Mouse (Mus musculus) kidney, adult 9 months (tissue): ENCODE measurements around the gene Crlf3.
A peak's percentile ranks its signal among the peaks of the same experiment; 100 is the strongest.
"Not testable (repeated sequence)": the region's sequence is repeated elsewhere in the genome, so short reads cannot be mapped to it uniquely, and the experiment has no call there.

Experiments used
- DNase-seq: peaks from one replicate; pipeline ENCODE4 v3.0.0; 2022

Crlf3 gene

DNA sequence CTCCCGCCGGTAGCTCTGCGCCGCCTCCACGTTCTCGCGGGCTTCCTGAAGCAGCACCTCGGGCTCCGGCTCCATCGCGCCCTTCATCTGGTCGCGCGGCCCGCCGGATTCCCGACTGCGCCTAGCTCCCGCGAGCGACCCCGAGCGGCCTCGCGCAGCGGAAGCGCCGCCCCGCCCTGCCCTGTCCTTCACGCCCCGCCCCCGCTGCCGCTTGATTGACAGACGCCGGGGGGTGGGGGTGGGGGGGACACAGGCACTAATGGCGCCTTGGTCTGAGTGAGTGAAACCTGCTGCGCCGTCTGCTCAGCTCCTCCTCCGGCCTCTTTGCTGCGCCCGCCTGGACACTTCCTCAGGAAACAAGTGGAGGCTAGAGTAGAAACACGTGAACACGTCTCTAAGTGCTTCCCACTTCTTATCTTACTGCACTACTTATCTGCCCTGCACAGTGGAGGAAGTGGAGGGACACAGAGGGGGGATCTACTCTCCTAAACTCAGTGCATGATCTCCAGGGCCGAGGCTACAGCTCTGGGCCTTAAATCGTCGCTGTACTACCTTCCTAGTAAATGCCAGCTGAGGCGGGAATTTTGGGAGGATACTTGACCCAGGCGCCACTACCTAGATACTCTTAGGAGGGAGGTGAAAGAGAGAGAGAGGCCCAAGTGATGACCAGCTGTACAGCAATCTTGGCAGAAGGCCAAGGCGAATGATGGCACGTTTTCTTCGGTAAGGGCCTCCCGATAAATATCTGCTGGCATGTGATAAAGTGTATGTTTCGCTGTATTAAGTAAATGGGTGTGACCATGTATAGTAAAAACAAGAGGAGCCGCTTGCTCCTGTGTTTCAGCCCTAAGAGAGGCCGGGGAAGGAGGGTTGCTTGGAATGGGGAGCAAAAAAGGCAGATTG, at the start of gene Crlf3:
Gene Crlf3, minus strand, starts transcription at position 166 of the 903 bp plus-strand sequence.
- peak; percentile 94 for DNase-seq

DNA sequence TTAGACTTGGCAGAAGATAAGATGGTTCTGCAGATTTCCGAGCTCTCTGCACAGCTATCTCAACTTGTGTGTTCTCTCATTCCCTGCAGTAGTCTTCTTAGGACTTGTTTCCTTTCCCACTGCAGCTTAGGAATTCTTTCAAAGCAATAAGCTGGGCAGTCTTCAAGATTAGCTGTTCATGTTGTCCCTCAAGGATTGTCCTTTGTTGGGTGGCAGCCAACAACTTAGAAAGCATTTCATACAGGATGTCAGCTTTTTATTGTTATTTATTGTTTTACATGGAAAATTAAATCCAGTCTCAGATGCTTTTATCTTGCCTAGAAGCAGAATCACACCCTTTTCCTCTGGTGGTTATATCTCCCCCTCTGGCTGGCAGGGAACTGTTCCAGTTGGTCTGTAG, 35.6 kb upstream of the Crlf3 start:
- peak; percentile 38 for DNase-seq

DNA sequence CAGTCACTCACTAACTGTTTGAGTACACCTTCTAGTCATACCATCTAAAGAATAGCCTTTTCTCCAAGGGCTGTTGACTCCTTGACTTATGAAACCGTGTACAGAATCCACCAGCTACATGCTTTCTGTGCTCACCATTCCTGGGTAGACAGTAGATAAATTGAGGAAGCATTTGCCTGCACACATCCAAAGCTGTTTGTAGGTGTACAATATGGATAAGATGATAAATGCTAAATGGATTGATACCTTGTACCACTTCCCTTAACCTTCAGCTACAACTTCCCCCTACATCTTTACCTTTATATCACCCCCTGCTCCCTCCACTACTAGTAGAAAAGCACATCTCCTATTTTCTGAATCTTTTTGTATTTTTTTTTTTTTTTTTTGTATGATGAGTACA, 23.6 kb upstream of the Crlf3 start:
- no peak for DNase-seq

DNA sequence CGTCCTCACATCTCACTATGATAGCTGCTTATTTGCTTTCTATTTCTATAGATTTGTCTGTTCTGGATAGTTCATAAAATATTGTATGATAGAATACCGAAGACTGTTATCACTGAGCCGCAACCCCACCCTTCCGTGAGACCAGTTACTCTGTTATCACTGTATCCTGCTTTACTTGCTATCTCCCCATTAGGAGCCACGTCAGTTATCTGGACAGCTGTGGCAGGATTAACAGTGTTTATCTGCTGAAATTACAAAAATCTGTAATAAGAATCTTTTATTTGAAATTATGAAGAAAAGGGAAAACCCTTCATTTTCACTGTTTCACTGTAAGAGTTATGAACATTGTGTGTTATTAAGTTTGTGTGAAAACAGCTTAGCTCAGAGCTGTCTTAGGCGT, 20.5 kb upstream of the Crlf3 start:
- no peak for DNase-seq

DNA sequence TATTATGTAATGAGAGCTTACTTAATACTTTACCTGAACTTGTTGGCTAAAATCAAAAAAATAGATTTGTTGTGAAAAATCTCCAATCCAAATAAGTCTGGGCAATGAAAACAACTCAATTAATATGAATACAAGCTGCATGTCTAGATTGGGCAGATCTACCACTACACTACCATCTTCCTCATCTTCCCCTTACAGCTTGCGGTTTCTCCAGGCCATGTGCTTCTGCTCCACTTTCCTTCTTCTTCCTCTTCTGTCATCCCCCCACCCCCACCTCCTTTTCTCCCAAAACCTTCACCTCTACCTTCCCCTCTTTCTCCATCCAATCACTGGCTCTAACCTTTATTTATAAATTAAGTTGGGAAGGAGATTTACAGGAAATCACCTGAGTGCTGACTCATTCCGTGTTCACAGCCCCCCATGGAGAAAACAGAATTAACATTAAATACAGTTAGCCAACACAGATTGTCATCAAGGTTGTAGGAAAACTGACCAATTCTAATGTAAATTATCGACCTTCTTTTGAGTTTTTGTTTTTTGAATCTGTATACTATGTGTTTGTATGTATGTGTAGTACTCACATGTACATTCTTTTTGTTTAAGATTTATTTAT, 17.8 kb upstream of the Crlf3 start:
- DNase-seq, result no peak

DNA sequence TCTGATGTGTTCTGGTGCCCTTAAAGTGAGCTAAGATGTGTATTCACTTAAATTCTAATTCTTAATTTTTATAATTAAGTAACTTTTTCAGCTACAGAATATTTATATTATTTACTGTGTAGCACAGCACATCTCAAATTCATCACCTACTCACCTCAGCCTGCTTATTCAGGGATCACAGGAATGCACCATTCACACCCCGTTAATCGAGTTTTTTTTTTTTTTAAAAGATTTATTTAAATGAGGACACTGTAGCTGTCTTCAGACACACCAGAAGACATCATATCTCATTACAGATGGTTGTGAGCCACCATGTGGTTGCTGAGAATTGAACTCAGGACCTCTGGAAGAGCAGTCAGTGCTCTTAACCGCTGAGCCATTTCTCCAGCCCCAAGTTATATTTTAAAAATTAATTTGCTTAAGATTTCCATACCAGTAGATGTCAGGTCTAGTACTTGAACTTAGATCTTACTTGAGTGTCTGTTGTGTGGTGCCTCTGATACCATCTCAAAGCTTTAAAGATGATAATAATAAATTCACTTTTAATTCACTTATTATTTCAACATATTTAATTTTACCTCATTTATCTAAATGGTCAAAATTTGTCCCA, 9.9 kb upstream of the Crlf3 start:
- no peak for DNase-seq

DNA sequence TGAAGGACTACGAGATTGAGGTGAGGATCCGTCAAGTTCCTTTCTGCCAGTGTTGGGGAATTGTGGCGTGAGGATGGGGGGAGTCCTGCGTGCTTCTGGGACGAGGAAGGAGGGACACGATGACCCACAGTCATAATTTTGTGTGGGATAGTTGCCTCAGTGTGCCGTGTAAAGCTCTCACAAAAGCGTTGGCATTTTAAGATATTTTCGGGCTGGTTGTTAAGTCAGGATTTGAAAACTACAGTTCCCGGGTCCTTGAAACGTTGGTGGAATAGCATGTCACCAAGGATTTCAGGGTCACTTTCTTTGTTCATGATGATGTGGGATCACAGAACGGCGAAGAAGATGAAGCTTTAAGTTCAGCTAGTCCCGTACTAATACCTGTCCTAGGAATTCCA, 9.0 kb upstream of the Crlf3 start:
- no peak for DNase-seq

DNA sequence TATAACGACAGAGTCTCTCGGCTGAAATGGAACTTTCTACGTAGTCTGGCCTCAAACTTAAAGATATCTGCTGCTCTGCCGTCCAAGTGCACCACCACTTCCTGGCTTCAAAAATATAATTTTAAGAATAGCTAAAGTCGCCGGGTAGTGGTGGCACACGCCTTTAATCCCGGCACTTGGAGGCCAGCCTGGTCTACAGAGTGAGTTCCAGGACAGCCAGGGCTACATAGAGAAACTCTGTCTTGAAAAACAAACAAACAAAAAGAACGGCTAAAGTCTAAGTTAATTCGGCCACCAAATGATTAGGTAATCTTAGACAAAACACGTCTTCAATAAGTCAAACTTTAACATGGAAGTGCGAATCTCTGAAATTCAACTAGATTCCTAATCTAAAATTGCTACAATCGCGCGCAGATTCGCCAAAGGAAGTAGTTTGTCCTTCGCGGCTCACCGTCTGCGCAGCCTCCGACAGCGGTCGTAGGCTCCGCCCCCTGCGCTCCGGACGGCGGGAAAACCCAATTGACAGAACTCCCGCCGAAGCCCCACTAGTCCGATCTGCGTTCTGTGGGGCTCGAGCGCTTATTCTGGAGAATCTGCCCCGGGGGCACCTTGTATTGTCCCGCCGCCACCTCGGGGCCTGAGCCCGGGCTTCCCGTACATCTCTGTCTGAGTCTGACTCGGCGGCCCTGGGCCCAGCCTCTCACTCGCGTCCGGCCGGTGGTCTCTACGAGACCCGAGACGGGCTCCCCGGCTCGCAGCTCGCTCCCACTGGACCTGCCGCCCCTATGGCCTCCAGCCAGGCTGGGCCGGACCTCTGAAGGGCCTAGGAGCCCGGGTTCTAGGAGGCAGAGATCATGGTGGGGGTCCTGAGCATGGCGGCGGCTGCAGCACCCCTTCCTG, 8.4 kb upstream of the Crlf3 start, which contains the start of gene Atad5:
Gene Atad5, plus strand, starts transcription at position 484 of the 900 bp plus-strand sequence.
- DNase-seq, result peak; percentile 90

DNA sequence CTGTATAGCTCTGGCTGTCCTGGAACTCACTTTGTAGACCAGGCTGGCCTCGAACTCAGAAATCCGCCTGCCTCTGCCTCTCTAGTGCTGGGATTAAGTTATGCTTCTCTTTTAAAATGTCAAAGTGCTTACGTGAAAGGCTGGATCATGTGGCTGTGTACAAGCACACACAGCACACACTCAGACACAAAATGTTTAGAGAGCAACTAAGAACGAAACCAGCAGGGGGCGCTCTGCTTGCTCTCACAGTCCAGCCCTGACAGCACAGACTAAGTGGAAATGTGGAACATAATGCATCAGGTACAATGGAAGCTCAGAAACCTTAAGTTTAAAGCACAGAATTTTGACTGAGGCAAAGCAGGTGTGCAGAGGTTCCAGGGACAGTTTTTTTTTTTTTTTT, 6.1 kb upstream of the Crlf3 start:
- DNase-seq, result peak; percentile 93

DNA sequence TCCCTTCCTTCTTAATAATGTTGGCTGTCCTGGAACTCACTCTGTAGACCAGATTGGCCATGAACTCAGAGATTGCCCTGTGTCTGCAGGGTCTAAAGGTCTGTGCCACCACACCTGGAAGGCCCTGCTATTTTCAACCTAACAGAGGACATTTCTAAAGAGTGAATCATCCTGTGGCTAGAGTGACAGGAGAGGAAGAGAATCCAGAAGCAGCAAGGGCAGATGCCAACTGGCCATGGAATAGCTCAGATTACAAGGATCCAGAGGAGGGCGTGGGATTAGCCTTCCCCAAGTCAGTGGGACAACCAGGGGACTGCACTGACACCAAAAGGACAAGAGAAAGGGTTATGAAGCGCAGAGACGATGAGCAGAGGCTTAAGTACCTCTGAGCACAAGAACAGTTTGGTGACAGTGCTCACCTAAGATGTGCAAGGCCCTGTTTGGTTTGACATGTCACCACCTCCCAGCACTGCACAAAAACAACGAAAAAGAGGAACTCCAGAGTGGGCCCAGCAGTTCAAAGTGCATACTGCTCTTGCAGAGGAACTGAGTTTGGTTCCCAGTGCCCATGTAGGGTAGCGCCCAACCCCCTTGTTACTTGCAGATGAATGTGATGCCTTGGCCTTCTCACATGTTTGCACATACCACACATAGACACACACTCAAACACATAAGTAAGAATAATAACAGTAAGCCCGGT, 4.7 kb upstream of the Crlf3 start:
- peak; percentile 18 for DNase-seq

DNA sequence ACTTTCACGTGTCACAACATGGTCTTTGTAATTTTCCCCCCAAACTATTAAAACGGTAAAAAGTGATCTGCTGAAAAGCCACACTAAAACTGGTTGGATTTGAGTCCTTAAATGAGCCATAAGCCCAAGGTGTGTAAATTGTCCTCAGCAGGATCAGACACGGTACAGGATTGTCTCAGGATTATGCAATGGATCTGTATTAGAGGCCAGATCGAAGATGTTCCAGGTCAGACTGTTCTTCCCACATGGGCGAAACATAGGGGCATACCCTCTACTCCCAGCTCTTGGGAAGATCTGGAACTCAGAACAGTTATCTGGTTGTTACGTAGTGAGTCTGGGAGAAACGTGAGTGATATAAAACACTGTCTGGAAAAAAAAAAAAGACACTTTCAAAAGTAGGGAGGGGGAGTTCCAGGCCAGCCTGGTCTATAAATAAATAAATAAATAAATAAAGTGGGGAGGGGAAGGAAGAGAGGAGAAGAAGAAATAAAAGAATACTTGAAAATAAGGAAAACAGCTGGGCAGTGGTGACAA, 1.1 kb upstream of the Crlf3 start:
- no peak for DNase-seq

DNA sequence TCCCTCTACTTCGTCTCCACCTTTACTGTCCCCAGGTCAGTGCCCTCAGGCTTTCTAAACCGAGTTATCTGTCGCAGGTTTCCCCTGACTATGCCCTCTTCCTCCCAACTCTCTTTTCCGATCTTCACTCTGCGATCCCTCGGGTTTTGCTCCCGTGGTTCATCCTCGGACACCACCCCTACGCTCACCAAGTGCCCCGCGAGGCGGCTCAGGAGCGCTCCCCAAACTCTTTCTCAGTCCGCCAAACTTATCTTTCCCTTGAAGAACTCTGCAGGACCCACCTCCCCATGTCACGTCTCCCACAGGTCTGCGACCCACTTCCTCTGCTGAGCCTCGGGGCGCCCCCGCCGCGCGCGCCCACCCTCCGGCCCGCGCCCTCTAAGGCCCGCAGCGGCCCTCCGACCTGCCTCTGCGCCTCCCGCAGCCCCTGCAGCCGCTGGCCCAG, 388 bp downstream of the Crlf3 start:
- no peak for DNase-seq

DNA sequence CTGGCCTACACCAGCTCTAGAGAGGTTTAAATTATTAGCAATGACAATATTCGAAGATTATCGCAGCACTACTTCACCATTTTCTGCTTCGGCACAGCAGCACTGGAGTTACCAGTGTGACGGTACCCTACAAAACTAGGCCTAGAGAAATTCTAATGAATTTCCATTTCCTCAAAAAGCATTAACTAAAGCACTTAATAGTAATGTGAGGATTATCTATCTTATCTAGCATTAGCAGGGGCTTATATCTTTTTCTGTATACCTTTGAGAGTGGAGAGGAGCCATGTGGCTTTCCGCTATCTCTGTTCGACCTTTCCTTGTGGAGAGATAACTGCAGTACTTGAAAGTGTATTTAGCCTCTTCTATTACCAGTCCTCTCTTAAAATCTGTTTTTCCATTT, 1.0 kb downstream of the Crlf3 start:
- no peak for DNase-seq

DNA sequence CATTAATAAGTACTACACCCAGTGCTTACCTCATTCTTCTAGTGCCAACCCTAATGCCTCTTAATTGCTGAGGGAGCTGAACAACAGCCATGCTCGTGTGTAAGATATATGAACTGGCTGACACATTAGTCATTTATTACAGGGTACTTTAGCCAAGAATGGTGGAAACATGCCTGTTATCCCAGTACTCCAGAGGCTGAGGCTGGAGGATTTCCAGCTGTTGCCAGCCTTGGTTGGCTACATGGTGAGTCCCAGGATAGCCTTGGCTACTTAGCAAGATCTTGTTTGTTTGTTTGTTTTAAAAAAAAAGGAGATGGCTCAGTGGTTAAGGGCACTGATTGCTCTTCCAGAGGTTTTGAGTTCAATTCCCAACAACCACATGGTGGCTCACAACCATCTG, 2.0 kb downstream of the Crlf3 start:
- DNase-seq, result no peak

DNA sequence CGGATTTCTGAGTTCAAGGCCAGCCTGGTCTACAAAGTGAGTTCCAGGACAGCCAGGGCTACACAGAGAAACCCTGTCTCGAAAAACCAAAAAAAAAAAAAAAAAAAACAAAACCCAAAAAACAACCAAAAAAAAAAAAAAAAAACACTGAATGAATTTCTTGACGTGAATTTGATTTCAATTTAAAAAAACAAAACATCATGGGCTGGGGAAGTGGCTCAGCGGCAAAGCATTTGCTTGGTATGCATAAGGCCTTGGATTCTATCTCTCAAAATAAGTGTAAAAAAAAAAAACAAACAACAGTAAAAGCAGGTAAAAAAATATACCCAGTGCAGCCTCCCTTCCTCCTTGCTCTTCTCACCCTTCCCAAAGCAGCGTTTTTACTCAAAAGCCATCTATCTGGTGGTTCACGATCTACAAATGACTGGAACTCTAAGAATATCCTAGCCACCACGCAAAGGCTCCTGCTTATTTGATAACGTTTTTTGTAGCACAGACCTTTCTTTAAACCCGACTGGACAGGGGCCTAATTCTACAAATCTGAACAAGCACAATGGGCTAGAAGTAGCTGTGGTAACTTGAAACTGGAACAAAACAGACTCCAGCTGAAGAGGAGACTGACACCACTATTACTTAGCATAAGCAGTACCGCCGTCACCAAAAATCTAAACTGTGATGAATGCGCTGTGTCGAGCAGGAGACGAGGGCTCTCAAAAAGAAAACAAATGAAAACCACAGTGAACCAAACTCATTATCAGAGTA, 2.8 kb downstream of the Crlf3 start:
- no peak for DNase-seq

DNA sequence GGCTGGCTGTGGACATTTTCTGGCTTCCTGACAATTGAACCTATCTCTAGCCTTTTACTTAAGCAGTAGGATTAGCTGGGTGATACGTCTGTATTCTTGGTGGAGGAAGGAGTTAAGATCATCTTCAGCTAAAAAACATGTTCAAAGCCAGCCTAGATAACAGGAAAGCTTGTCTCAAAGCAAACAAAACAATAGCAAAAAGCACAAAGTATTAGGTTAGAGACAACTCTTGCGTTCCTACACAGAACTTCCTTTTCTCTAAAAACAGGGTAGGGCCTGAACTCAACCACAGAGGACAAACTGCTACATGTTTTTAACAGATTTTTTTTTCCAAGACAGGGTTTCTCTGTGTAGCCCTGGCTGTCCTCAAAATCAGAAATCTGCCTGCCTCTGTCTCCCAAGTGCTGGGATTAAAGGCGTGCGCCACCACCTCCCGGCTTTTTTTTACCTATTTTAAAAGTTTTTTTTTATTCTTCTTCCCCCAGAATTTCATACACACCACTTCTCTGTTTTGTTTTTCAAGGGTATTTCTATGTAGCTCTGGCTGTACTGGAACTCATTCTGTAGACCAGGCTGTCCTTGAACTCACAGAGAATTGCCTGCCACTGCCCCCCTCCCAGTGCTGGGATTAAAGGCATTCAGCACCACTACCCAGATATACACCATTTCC, 5.0 kb downstream of the Crlf3 start:
- no peak for DNase-seq

DNA sequence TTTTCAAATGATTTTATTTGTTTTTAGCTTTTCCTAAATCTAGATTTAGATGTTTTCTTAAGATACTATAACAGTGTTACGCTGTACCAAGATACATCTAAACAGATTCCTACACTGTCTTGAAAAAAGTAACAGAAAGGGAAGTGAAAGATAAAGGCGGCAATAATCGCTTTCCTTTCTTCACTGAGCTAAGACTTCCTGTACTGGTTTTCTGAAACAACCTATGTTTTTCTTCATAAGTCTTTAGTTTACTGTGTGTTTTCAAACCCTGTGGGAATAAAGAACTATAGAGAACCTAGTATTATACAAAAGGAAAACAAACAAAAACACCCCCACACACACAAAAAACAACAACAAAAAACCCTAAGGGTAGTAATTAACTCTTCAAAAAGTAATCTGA, 8.4 kb downstream of the Crlf3 start:
- no peak for DNase-seq

DNA sequence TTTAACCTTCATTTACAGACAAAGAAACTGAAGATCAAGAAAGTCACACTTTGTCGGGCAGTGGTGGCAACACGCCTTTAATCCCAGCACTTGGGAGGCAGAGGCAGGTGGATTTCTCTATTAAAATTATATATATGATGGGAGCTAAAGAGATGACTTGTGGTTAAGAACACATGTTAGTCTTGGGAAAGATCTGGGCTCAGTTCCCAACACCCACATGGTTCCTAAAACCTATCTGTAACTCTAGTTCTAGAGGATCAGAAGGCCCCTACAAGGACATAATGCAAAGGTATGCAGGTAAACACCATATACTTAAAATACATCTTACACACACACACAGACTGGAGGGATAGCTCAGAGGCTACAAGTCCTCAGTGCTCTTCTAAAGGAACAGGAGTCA, 9.8 kb downstream of the Crlf3 start:
- no peak for DNase-seq

DNA sequence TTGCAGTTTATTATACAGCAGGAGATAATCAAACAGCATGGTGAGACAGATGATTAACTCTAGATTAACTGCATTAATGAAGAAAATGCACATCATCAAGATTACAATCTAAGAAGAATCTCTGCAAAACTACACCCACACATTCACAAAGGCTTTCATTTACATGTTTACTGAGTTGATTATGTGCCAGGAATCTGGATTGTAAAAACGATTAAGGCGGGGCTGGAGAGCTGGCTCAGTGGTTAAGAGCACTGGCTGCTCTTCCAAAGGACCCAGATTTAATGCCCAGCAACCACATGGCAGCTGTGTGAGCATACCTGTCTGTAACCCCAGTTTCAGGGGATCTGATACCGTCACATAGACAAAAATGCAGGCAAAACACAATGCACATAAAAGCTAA, 11.0 kb downstream of the Crlf3 start:
- no peak for DNase-seq

DNA sequence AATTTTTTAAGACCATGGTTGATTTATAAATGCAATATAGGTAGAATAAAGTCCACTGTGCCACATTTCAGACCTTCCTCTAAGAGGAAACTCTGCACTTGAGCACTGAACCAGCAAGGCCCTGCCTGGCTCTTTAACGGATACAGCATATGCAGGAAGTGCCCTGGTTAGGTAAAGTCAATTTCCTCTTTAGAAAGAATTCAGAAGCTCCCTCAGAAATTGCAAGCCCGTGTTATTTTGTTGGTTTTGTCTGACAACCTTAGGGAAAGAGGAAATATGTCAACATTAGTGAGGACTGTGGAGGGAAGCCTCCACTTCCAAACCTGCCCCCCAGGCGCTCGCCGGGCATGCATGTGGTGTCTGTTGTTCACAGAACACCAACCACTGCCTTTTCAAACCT, 13.2 kb downstream of the Crlf3 start:
- DNase-seq, result no peak

DNA sequence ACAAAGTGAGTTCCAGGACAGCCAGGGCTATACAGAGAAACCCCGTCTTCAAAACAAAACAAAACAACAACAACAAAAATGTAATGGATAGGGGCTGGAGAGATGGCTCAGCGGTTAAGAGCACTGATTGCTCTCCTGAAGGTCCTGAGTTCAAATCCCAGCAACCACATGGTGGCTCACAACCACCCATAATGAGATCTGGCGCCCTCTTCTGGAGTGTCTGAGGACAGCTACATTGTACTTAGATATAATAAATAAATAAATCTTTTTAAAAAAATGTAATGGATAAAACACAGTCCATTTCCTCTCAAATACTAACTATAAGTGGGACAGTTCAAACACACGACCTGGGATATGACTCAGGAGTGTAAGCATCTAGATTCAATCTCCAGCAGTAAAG, 14.4 kb downstream of the Crlf3 start:
- not testable (repeated sequence) for DNase-seq
